Mouse (Mus musculus) olfactory bulb, adult 2 months (tissue): ENCODE measurements around the gene Foxred2.

Experiments
- CTCF ChIP-seq: fragments of 200-500 bp; IDR thresholded peaks from 2 replicates; pipeline ENCODE4 v1.5.1; 2012; ENCODE audit warnings: low read depth, mild to moderate bottlenecking, low read length, moderate library complexity; ENCODE audit not compliant: insufficient read depth
- POLR2A ChIP-seq: fragments of 200-500 bp; IDR thresholded peaks from 2 replicates; pipeline ENCODE4 v1.6.1; 2012; ENCODE audit warnings: mild to moderate bottlenecking, low read depth, low read length, moderate library complexity; ENCODE audit not compliant: insufficient read depth

- TF ChIP-seq CTCF (no peak), POLR2A (no peak)
Measured at GRCm38 (mm10) chr15:77941563-77941962, 15.0 kb downstream of the Foxred2 start.
